Mouse (Mus musculus) G1E (cell line): ENCODE measurements at regions not wholly inside any gene's neighbourhood (a gene's known extent, or its start where the extent isn't known, plus 50 kb on each side); places are given as distances from the start of the nearest gene placed in this dataset.

Source experiments
- ATAC-seq: 2 replicates; pipeline ENCODE4 v1.8.0; 2016; ENCODE audit warnings: mild to moderate bottlenecking; ENCODE audit not compliant: insufficient number of reproducible peaks, poor library complexity, low FRiP score, severe bottlenecking; ENCODE audit errors: extremely low read depth
- DNase-seq: peaks from one replicate; pipeline ENCODE4 v3.0.0; 2012; ENCODE audit warnings: low spot score
- H3K27me3 ChIP-seq: 2 replicates; pipeline ENCODE4 v1.6.1; 2012; ENCODE audit warnings: mild to moderate bottlenecking, low read length, inconsistent platforms; ENCODE audit not compliant: insufficient read depth
- H3K36me3 ChIP-seq: replicated peaks from 2 replicates; pipeline ENCODE3; 2012; ENCODE audit warnings: mild to moderate bottlenecking, inconsistent platforms
- H3K4me1 ChIP-seq: 2 replicates; pipeline ENCODE4 v1.6.1; 2012; ENCODE audit warnings: low read depth, low read length, inconsistent platforms, mixed read lengths; ENCODE audit not compliant: insufficient read depth
- H3K4me3 ChIP-seq: 2 replicates; pipeline ENCODE4 v1.5.1; 2012; ENCODE audit warnings: low read depth, mild to moderate bottlenecking, inconsistent platforms, low read length, moderate library complexity, mixed read lengths
- H3K9me3 ChIP-seq: replicated peaks from 2 replicates; pipeline ENCODE4 v1.6.1; 2012; ENCODE audit warnings: inconsistent platforms
- CTCF ChIP-seq: IDR thresholded peaks from 2 replicates; pipeline ENCODE4 v1.5.1; 2012; ENCODE audit warnings: low read depth, low read length, inconsistent platforms, mixed read lengths
- GATA1 ChIP-seq: IDR thresholded peaks from 2 replicates; pipeline ENCODE4 v1.6.1; 2012; ENCODE audit warnings: borderline replicate concordance, low read length, inconsistent platforms, mixed read lengths
- GATA2 ChIP-seq: IDR thresholded peaks from 2 replicates; pipeline ENCODE4 v1.6.1; 2012; ENCODE audit warnings: low read depth, low read length, inconsistent platforms, borderline replicate concordance
- POLR2AphosphoS5 ChIP-seq: IDR thresholded peaks from 2 replicates; pipeline ENCODE4 v1.6.1; 2012; ENCODE audit warnings: low read depth, low read length, inconsistent platforms; ENCODE audit not compliant: insufficient replicate concordance
- TAL1 ChIP-seq: conservative IDR thresholded peaks from 2 replicates; pipeline ENCODE4 v1.6.1; 2012; ENCODE audit warnings: low read depth, low read length, inconsistent platforms, mixed read lengths

GRCm38 (mm10) chr15:68337264-68337663 is 1836.6 kb upstream of the Lrrc6 start:
- no peak for ATAC-seq
- Histone ChIP-seq H3K9me3 (no peaks in the 10 kb centered on the region), H3K27me3 (no peaks in the 10 kb centered on the region), H3K36me3 (peaks cover 26% of the 10 kb centered on the region), H3K4me1 (no peaks in the 10 kb centered on the region), H3K4me3 (no peak overlapping the region)
- no peak for TF ChIP-seq GATA1
- TF ChIP-seq POLR2AphosphoS5: no peak
- TF ChIP-seq CTCF: no peak
- TF ChIP-seq GATA2: no peak
- TF ChIP-seq TAL1: no peak
- no peak for DNase-seq

- H3K9me3 ChIP-seq: no peaks in the 10 kb centered on the region
- peaks cover 22% of the 10 kb centered on the region for H3K36me3 ChIP-seq
- DNase-seq (no peak), ATAC-seq (no peak)
- no peaks in the 10 kb centered on the region for H3K27me3 ChIP-seq
- no peak overlapping the region for H3K4me3 ChIP-seq
- no peaks in the 10 kb centered on the region for H3K4me1 ChIP-seq
- TF ChIP-seq POLR2AphosphoS5: no peak
- no peak for TF ChIP-seq GATA2
- no peak for TF ChIP-seq GATA1
- no peak for TF ChIP-seq TAL1
- TF ChIP-seq CTCF: no peak
Measured at GRCm38 (mm10) chr15:68335837-68336236, 1835.1 kb upstream of the Lrrc6 start.

GRCm38 (mm10) chr15:68316116-68316515 is 1815.4 kb upstream of the Lrrc6 start:
- DNase-seq: no peak

More at GRCm38 (mm10) chr15:68316116-68316515, 1815.4 kb upstream of the Lrrc6 start:
- H3K4me3 ChIP-seq: no peak overlapping the region
- H3K27me3 ChIP-seq: no peaks in the 10 kb centered on the region
- no peak for ATAC-seq
- TF ChIP-seq TAL1: no peak
- TF ChIP-seq GATA2: no peak
- TF ChIP-seq POLR2AphosphoS5: no peak
- no peak for TF ChIP-seq CTCF
- no peak for TF ChIP-seq GATA1
- H3K9me3 ChIP-seq: no peaks in the 10 kb centered on the region
- H3K4me1 ChIP-seq: no peaks in the 10 kb centered on the region
- H3K36me3 ChIP-seq: no peaks in the 10 kb centered on the region
